Mouse (Mus musculus) hindbrain, embryonic 16.5 days (tissue): Measurements from ENCODE around the gene Uck1. TPM values are rescaled to one million over a fixed set of nuclear protein-coding genes. Genes with fewer than 3 reads are reported as not detected.

Experiments
- ATAC-seq: fragments of 200-750 bp; cut with Nextera tagmentation; 2 replicates; pipeline ENCODE4 v1.8.0; 2017; ENCODE audit warnings: moderate TSS enrichment, moderate library complexity
- H3K27ac ChIP-seq: fragments of 300-500 bp; sonication (generic); 2 replicates; pipeline ENCODE4 v1.5.1; 2014; ENCODE audit warnings: low read depth, mild to moderate bottlenecking, control low read depth, low read length, moderate library complexity
- H3K27me3 ChIP-seq: fragments of 300-500 bp; sonication (generic); replicated peaks from 2 replicates; pipeline ENCODE4 v1.6.1; 2014; ENCODE audit warnings: low read length; ENCODE audit not compliant: control insufficient read depth, insufficient read depth
- H3K36me3 ChIP-seq: fragments of 300-500 bp; sonication (generic); 2 replicates; pipeline ENCODE4 v1.6.1; 2014; ENCODE audit warnings: mild to moderate bottlenecking, low read length, moderate library complexity, mixed read lengths; ENCODE audit not compliant: control insufficient read depth, insufficient read depth
- H3K4me1 ChIP-seq: fragments of 300-500 bp; sonication (generic); 2 replicates; pipeline ENCODE4 v1.6.1; 2014; ENCODE audit warnings: low read depth, low read length; ENCODE audit not compliant: control insufficient read depth, insufficient read depth
- H3K4me2 ChIP-seq: fragments of 300-500 bp; sonication (generic); 2 replicates; pipeline ENCODE4 v1.6.1; 2014; ENCODE audit warnings: mild to moderate bottlenecking, low read length, control low read depth, moderate library complexity
- H3K4me3 ChIP-seq: fragments of 300-500 bp; sonication (generic); 2 replicates; pipeline ENCODE4 v1.5.1; 2014; ENCODE audit warnings: mild to moderate bottlenecking, low read length, control low read depth, moderate library complexity
- H3K9ac ChIP-seq: fragments of 300-500 bp; sonication (generic); 2 replicates; pipeline ENCODE4 v1.6.1; 2014; ENCODE audit warnings: low read depth, mild to moderate bottlenecking, control low read depth, low read length, moderate library complexity
- H3K9me3 ChIP-seq: fragments of 300-500 bp; sonication (generic); 2 replicates; pipeline ENCODE4 v1.6.1; 2014; ENCODE audit warnings: mild to moderate bottlenecking, low read length, moderate library complexity; ENCODE audit not compliant: control insufficient read depth
- WGBS: fragments of 180-500 bp; shearing (Covaris S2); extraction: QIAGEN DNeasy Blood & Tissue Kit; methylation state at CpG from one replicate; pipeline ENCODE4 v1.1.7; 2014; 5-methylcytosine and 5-hydroxymethylcytosine counted together
- polyA plus RNA-seq: library from polyadenylated mRNA; unstranded; fragments of >200 nt; fragmentation: Nextera tagmentation; extraction: Ambion mirVana; gene quantifications from 2 replicates; pipeline ENCODE4 v1.2.1, GENCODE M21; 2015

Gene Uck1
- polyA plus RNA-seq, 1 experiment from 2014 or later, result 99.1 TPM

DNA sequence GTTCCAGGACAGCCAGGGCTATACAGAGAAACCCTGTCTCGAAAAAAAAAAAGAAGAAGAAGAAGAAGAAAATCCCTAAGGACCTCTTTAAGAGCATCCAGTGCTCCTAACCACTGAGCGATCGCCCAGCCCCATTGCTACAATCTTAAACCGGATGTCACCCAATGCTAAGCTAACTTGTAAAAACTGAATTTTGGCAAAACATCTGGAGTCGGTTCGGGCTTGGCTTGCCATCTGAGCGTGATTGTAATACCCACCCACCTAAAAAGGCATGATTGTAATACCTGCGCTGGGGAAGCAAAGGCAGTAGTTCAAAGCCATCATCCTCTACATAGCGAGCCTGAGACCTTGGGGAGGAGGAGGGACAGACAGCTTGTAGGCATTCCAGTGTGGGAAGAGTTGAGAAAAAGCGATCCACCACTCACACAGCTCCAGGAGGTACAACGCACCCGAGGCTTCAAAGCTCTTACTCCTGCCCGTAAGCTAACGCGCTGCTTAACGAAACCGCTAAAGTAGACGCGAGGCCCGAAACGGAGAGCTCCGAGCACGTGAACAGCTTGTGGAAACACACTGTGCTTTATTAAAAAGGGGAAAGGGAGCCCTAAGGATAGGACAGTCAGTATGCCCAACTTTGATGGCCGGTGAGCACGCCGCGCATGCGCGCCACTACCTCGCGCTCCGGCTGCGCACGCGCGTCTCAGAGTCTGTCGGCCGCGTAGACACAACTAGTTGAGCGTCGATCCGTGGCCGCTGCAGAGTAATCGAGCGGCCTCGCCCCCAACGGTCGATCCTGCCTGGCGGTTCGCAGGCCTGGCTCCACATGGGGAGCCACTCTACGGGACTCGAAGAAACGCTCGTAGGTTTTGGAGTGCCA lies 23.8 kb downstream of the Uck1 start, which contains the start of gene Pomt1:
Gene Pomt1 (plus strand): TSS at position 705 of the 874 bp plus-strand sequence.
- under 1% methylated on average over 54 of the region's 54 CpGs for WGBS

DNA sequence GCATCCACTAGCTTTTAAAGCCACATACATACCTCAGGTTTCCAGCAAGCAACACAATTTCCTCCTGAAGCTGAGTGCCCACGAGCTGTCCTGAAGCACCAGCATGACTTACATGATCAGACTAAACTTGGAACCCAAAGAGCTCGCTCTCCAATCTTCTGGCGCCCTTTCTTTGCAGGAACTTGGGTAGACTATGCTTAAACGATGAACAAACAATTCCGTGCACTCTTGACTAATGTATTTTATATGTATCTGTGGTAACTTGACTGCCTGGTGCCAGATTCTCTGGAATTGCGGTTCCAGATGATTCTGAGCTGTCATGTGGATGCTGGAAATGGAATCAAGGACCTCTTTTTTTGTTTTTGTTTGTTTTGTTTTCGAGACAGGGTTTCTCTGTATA lies 24.5 kb downstream of the Uck1 start:
- 33% methylated on average over 7 of the region's 7 CpGs for WGBS
- Histone ChIP-seq H3K4me3 (peak overlapping the region; percentile 67), H3K4me1 (peaks cover 21% of the 10 kb centered on the region), H3K27ac (peak overlapping the region; percentile 49), H3K4me2 (peak overlapping the region; percentile 88), H3K9ac (peak overlapping the region; percentile 77), H3K9me3 (no peaks in the 10 kb centered on the region), H3K36me3 (peaks cover 33% of the 10 kb centered on the region), H3K27me3 (no peaks in the 10 kb centered on the region)
- ATAC-seq, result no peak

More for the DNA sequence above, 23.8 kb downstream of the Uck1 start, which contains the start of gene Pomt1:
- H3K9me3 ChIP-seq, result no peaks in the 10 kb centered on the region
- ATAC-seq, result peak; percentile 94
- no peaks in the 10 kb centered on the region for H3K27me3 ChIP-seq
- peaks cover 21% of the 10 kb centered on the region for H3K4me1 ChIP-seq
- H3K9ac ChIP-seq, result peak within 1 kb of the TSS; percentile 77
- peak within 1 kb of the TSS; percentile 88 for H3K4me2 ChIP-seq
- peak within 1 kb of the TSS; percentile 85 for H3K27ac ChIP-seq
- H3K36me3 ChIP-seq, result peaks cover 27% of the 10 kb centered on the region
- H3K4me3 ChIP-seq, result peak within 1 kb of the TSS; percentile 67

DNA sequence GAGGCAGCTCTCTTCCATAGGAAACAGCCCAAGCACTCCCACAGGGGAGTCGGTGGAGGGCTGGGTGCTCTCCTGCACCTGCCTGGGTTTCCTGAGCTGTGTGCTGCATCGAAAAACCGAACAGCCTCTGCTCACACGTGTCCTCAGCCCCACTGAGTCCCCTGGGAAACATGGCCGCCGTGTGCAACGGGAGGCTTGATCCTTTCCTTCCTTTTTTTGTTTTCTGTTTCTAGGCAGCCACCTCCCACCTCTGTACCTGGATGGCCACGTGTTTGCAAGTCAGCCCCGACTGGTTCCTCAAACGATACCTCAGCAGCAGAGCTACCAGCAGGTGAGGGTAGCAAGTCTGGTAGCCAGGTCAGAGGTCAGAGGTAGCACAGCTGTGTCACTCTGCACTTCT lies 37.9 kb downstream of the Uck1 start:
- Histone ChIP-seq H3K4me1 (no peaks in the 10 kb centered on the region), H3K36me3 (peaks cover 94% of the 10 kb centered on the region), H3K27me3 (no peaks in the 10 kb centered on the region), H3K4me2 (no peak overlapping the region), H3K9me3 (no peaks in the 10 kb centered on the region), H3K4me3 (no peak overlapping the region), H3K9ac (no peak overlapping the region), H3K27ac (no peak overlapping the region)
- 88% methylated on average over 10 of the region's 10 CpGs for WGBS
- no peak for ATAC-seq

DNA sequence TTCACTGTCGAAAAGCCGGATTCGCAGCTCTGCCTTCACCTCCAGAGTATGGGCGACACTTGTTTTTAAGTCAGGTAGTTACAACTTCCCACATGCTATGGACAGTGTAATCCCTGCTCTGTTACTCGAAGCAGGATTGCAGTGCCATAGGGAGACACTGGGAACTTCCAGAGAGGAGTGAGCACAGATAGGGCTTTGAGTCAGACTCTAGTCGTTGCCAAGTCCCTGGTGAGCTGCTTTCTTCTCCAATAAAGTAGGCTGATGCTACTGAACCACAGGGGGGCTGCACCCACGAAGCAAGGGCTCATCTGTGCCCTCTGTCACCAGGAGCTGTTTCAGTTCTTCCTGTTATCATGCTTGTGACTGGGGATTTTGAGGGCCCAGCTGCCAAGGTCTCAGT lies 38.4 kb downstream of the Uck1 start:
- Histone ChIP-seq H3K4me2 (no peak overlapping the region), H3K9me3 (no peaks in the 10 kb centered on the region), H3K4me3 (no peak overlapping the region), H3K27ac (no peak overlapping the region), H3K9ac (no peak overlapping the region), H3K4me1 (no peaks in the 10 kb centered on the region), H3K36me3 (peaks cover 94% of the 10 kb centered on the region), H3K27me3 (no peaks in the 10 kb centered on the region)
- no peak for ATAC-seq
- WGBS, result 90% methylated on average over 7 of the region's 7 CpGs

DNA sequence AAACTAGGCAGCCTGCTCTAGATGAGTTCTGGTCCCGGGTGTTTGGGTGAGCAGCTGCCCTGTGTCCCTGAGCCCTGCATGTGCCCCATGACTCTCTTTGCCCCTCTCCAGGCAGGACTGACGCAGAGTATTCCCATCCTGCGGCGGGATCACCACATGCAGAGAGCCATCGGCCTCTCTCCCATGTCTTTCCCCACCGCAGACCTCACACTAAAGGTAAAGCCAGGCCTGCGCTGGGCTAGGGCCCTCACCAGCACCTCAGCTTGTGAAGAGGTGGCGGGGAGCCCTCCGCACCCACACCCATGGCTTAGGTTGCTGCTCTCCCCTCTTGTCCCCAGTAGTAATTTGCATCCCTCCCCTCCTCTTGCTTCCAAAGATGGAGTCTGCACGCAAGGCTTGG lies 39.0 kb downstream of the Uck1 start:
- WGBS, result 92% methylated on average over 10 of the region's 10 CpGs
- Histone ChIP-seq H3K27ac (no peak overlapping the region), H3K9ac (no peak overlapping the region)

DNA sequence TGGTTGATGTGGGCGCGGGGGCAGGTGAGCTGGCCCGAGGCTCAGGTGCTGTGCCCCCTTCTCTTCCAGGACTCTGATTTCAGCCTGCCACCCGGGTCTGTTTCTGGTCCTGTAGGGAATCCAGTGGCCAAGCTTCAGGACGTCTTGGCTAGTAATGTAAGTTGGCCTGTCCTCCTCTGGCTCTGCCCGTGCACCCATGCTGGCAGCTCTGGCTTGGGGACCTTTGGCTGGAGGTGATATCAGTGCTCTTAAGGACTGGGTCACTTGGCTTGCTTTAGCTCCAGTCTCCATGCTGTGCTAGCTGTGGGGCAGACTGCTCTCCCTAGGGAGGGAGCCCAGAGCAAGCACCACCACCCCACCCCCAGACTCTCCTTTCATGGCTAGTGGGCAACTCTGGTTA lies 39.9 kb downstream of the Uck1 start:
- Histone ChIP-seq H3K27ac (no peak overlapping the region), H3K9ac (no peak overlapping the region), H3K36me3 (peaks cover 94% of the 10 kb centered on the region), H3K27me3 (no peaks in the 10 kb centered on the region), H3K4me1 (no peaks in the 10 kb centered on the region), H3K4me3 (no peak overlapping the region), H3K9me3 (no peaks in the 10 kb centered on the region), H3K4me2 (no peak overlapping the region)
- no peak for ATAC-seq
- 95% methylated on average over 6 of the region's 6 CpGs for WGBS

More for the DNA sequence above, 39.0 kb downstream of the Uck1 start:
- H3K4me2 ChIP-seq, result no peak overlapping the region
- H3K9me3 ChIP-seq, result no peaks in the 10 kb centered on the region
- no peaks in the 10 kb centered on the region for H3K4me1 ChIP-seq
- no peaks in the 10 kb centered on the region for H3K27me3 ChIP-seq
- ATAC-seq, result no peak
- H3K36me3 ChIP-seq, result peaks cover 94% of the 10 kb centered on the region
- no peak overlapping the region for H3K4me3 ChIP-seq

DNA sequence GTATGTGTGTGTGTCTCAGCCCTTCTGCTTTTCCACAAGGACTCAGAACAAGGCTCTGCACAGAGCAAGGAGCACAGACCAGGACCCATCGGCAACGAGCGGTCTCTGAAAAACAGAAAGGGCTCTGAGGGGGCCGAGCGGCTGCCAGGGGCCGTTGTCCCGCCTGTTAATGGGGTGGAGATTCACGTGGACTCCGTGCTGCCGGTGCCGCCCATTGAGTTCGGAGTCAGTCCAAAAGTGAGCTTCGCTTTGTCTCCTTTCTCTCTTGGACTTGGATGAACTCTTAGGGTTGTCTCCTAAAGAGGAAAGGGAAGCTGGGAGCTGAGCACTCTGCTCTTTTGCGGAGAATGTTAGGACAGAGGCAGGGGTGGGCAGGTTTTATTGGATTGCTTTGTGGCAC lies 40.5 kb downstream of the Uck1 start:
- 93% methylated on average over 14 of the region's 14 CpGs for WGBS

DNA sequence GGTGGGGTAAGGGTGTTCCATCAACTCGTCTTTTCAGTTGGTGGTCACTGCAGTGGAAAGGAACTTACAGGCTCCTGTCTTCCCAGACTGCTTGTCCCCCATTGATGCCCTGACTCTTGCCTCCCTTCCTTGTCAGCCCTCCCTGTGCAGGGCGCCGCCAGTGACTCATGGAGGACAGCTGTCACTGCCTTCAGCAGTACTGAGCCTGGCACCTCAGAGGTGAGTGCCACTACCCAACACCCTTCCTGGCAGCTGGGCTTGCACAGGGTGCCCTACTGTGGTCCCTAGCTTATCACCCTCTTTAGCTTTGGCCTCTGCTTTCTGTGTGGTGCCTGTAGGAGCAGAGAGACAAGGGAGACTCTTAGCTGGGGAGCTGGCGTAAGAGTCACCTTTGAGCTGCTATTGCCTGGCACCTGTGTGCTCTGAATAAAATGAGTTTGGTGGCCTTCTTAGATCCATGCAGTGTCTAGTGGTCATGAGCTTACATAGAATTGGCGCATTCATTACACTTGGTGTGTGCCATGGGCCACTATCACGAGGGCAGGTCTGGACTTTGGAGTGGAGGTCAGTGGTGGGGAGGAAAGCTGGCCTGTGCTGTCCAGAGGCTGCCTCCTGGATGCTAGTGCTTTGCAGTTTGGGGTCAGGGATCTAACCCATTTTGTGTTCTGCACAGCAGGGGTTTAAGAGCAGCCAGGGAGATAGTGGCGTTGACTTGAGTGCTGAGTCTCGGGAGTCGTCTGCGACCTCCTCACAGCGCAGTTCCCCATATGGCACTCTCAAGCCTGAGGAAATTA lies 41.2 kb downstream of the Uck1 start:
- H3K36me3 ChIP-seq, result peaks cover 98% of the 10 kb centered on the region
- H3K9ac ChIP-seq, result no peak overlapping the region
- no peak overlapping the region for H3K27ac ChIP-seq
- H3K9me3 ChIP-seq, result no peaks in the 10 kb centered on the region
- 81% methylated on average over 11 of the region's 11 CpGs for WGBS
- no peak overlapping the region for H3K4me2 ChIP-seq
- H3K4me3 ChIP-seq, result no peak overlapping the region
- H3K4me1 ChIP-seq, result no peaks in the 10 kb centered on the region
- no peak for ATAC-seq
- no peaks in the 10 kb centered on the region for H3K27me3 ChIP-seq

More for the DNA sequence above, 40.5 kb downstream of the Uck1 start:
- H3K9me3 ChIP-seq, result no peaks in the 10 kb centered on the region
- no peak overlapping the region for H3K4me2 ChIP-seq
- no peak overlapping the region for H3K9ac ChIP-seq
- no peak overlapping the region for H3K27ac ChIP-seq
- ATAC-seq, result no peak
- H3K4me1 ChIP-seq, result no peaks in the 10 kb centered on the region
- peaks cover 98% of the 10 kb centered on the region for H3K36me3 ChIP-seq
- H3K27me3 ChIP-seq, result no peaks in the 10 kb centered on the region
- H3K4me3 ChIP-seq, result no peak overlapping the region

DNA sequence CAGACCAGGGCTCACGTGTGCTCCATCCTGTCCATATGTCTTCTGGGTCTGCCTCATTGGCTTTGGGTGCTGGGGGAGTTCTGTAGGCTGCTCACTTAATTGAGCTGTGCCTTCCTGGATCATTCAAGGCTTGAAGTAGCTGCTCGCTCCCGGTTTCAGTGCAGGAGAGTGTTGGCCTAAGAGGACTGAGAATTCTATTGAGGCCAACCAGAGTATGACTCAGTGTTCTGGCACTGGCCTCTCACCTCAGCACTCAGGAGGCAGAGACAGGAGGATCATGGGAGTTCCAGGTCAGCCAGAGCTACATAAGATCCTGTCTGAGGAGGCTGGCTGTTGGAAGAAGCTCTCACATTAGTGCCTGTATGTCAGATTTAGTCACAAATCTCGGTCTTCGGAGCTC lies 41.8 kb downstream of the Uck1 start:
- 93% methylated on average over 5 of the region's 5 CpGs for WGBS
- no peaks in the 10 kb centered on the region for H3K27me3 ChIP-seq
- H3K9ac ChIP-seq, result no peak overlapping the region
- H3K36me3 ChIP-seq, result peaks cover 97% of the 10 kb centered on the region
- H3K4me1 ChIP-seq, result no peaks in the 10 kb centered on the region
- H3K27ac ChIP-seq, result no peak overlapping the region
- no peak for ATAC-seq
- H3K4me3 ChIP-seq, result no peak overlapping the region
- no peaks in the 10 kb centered on the region for H3K9me3 ChIP-seq
- no peak overlapping the region for H3K4me2 ChIP-seq
